Mouse (Mus musculus): ENCODE data around the gene Mak.
A peak's percentile ranks its signal among the peaks of the same experiment; 100 is the strongest.
"Not testable (repeated sequence)": the region's sequence is repeated elsewhere in the genome, so short reads cannot be mapped to it uniquely, and the experiment has no call there.

Mak gene

DNA sequence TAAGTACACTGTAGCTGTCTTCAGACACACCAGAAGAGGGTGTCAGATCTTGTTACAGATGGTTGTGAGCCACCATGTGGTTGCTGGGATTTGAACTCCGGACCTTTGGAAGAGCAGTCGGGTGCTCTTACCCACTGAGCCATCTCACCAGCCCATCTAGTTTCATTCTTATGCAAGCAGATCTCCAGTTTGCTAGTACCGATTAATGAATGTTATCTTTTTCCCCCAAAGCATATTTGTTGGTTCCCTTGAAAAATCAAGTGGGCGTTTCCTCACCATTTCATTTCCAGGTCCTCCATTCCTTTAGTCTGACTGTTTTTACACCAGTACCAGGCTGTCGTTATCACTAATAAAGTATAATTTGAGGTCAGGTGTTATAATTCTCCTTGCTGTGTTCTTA lies 81.0 kb downstream of the Mak start:
- not testable (repeated sequence) for DNase-seq (ENCODE audit: low spot score)

DNA sequence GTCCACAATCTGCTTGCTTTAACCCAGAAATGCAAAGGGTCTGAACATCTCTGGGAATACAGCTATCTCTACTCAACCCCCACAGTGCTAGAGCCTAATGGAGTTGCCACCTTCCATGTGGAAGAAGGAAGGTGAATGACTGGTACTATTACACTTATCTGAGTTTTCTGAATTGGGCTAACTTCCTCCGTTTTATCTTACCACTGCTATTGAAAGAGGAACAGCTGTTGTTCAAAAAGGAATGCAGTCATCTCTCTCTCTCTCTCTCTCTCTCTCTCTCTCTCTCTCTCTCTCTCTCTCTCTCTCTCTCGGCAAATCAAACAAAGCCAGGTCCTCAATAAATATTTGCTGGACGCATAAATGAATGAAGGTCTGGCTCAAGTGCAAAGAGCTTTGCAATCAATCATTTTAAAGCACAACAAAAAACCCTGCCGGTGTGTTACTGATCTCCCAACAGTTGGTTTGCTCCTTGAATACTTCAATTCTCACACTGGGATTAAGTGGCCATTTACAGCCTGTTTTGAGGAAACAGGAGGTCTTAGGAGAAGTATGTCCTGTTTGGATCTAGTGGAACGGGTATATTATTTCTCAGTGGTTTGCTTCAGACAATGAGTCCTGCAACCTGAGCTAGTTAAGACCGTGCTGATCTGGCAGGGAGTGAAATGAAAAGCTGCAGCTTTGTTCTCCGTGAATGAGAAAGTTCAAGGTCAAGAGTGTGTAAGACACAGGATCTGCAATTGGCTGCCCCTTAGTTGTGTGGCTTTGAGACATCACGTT lies 84.8 kb downstream of the Mak start:
- DNase-seq (ENCODE audit: low spot score) = no peak

DNA sequence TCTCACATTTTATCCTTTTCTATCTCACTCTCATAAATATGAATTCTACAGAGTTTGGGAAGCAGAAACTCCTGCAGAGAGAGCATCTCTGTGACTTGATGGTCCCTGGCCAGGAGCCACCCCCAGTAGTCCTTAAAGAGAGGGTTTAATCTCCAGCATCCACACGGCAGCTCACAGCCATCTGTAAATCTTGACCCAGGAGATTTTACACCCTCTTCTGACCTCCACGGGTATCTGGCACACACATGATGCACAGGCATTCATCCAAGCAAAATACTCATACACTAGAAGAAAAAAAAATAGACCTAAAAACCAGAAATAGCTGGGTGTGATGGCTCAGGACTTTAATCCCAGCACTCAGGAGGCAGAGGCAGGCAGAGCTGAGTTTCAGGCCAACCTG lies 91.1 kb downstream of the Mak start:
- no peak for DNase-seq (ENCODE audit: low spot score)

- DNase-seq (ENCODE audit: low spot score) = not testable (repeated sequence)
Observed at GRCm38 (mm10) chr13:40987608-40988303, 91.8 kb downstream of the Mak start.

DNA sequence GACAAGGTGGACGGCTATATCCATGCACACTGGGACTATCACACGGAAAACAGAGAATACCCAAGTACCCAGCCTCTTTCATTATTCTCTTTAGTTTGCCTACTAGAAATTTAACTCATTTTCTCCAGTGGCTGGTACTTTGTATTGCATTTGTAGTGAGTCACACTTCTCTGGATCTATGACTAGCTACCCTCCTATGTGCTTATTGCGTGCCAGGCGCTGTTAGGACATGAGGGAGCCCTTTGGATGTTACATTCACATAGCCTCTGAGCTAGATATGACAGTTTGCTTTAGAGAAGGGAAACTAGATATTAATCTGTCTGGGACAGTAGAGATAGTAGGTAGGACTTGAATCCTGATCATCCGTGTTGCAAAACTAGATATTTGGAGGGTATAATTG lies 93.4 kb downstream of the Mak start:
- DNase-seq (ENCODE audit: low spot score) = no peak

- no peak for DNase-seq (ENCODE audit: low spot score)
Observed at GRCm38 (mm10) chr13:40982759-40983158, 96.7 kb downstream of the Mak start.

- DNase-seq (ENCODE audit: low spot score) = no peak
Observed at GRCm38 (mm10) chr13:40979321-40979720, 100.2 kb downstream of the Mak start.

GRCm38 (mm10) chr13:40978652-40979051 lies 100.9 kb downstream of the Mak start:
- DNase-seq (ENCODE audit: low spot score) = no peak

DNA sequence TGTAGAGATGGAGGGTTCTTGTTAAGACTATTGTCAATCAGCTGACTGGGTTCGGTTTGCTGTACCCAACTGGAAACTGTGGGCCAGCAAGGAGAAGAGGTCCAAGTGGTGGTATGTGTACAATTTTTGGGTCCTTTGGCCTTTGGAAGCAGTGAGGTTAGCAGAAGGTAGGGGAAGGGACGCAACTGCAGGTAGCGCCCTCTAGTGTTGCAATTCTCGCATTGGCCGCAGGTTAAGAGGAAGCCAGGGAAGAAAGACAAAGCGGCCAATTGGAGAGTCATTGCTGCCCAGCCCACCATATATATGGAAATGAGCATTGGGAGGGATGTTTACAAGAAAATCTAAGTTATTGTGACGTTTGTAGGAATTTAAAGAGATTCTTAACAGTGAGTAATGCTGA lies 101.9 kb downstream of the Mak start:
- peak; percentile 19 for DNase-seq (ENCODE audit: low spot score)
